Mouse (Mus musculus): ENCODE results near the gene Wapl.

GRCm38 (mm10) chr14:34657131-34657530 lies 16.6 kb upstream of the Wapl start:
- TF ChIP-seq POLR2A (IDR thresholded peaks at IDR 0.05; ENCODE audit: borderline replicate concordance, insufficient read depth, low read length) (no peak), CTCF (IDR thresholded peaks at IDR 0.05; ENCODE audit: borderline replicate concordance, insufficient read depth, low read depth, low read length) (no peak)
